Mouse (Mus musculus): ENCODE results near the gene Ppargc1a.
A peak's percentile ranks its signal among the peaks of the same experiment; 100 is the strongest.

The Ppargc1a gene

DNA sequence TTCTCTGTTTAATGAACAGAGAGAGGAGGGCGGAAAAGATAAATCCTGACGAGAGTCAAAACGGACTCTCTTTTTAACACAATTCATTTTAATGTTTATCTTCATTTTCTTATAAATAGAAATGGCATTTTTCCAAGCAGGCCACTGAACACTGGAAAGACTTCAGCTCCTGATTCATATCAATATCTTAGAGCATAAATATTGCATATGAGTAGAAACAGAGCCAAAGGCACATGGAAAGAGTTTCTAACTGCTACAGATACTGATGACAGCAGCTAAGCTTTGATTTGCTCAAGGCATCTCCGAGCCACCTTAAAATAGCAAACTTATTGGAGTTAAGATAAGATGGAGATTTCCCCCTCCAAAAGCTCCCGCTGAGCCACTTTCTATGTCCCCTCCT, 14.3 kb downstream of the Ppargc1a start:
- DNase-seq (ENCODE audit: low spot score in 2 of 2), result no peak

DNA sequence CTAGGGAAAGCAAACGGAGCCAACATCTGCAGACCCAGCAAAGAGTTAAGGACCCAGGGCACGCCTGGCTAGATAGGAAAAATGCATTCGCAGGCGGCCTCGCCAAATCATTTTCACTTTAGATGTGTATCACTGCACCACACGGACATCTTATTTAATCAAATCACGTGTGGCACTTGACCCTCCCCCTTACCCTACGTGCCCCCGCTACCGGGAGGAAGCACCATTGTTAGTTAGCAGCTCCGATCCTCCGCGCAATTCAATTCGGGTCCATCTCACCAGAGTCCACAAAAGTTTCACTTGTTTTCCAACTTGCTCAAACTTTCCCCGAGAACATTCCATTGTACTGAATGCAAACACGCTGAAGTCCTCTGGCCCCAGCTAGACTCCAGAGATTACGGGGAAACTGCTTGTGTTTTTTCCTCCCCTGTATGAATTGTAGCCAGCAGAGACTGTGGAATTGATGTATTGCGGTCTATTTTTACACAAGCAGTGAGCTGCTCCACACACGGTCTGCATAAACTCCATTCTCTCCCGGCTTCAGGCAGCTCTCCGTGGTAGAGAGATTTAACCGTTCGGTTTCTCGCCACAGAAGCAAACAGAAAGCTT, 14.9 kb downstream of the Ppargc1a start:
- peak; percentile 47 to 49 for DNase-seq (ENCODE audit: low spot score in 2 of 2)

DNA sequence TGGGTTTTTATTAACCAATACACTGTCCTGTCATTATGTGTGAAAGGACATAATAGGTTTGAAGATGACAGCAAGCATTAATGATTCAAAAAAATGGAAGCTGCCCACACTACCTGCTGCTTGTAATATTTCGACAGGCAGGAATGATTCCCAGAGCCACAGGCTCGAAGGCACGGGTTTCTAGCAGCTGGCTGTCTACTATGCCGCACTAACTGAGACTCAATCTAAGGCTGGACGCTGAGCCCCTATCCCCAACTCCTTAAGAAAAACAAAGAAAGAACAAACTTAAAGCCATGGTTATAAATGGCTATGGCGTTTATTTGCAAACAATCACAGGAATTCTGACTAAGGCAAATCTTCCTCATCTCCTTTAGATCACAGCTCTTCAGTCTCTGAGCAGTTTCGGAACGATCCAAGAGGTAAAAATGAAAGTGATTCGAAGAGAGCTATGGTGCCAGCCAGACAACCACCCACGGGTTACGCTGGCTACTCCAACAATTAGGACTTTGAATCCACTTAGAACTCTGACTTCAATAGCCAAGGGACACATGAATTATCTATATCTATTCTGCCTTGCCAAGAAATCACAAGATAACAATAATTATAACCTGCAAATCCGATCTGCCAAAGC, 15.6 kb downstream of the Ppargc1a start:
- peak in 1 of 2 experiments; percentile 28 for DNase-seq (ENCODE audit: low spot score in 2 of 2)

DNA sequence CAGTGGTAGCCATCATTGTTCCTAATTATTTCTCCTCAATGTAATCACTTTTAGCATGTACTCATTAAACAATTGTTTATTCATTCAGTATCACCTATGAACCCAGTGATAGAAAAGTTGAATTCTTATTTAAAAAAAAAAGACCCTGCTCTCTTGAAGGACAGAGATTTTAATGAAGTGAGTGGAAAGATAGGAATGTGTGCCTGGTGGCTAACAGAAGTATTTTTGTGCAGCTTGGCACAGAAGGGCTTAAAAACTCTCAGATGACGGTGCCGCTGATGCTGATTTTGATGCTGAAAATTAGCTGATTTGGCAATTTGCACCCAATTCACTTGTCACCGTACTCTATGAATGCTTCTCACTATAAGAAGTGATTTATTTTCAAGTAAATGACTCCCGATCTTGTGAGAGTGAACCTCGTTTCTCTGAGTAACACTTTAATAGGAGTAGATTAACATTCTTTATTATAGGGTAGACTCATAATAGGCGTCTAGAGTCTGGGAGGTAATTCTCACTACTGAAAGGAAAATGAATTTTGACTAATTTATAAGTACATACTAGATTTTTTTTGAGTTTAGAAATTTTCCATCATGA, 20.0 kb downstream of the Ppargc1a start:
- DNase-seq (ENCODE audit: low spot score in 2 of 2), result no peak

DNA sequence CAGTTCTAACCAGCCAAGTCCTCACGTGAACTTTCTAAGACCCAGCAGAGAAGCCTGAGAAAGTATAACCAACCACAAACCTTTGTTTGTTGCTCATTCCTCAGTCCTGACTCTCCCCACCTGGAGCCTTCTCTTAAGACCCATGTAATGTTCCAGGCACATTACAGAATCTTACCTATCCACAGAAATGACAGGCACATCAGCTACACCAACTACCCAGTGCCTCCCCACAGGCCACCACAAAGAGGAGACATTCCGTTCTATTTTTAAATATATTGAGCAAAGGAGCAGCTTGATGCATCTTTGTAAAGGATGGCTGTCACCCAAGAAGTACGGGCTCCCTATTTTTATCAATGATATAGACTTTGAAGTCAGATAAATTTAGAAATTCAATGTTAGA, 20.7 kb downstream of the Ppargc1a start:
- no peak for DNase-seq (ENCODE audit: low spot score in 2 of 2)

DNA sequence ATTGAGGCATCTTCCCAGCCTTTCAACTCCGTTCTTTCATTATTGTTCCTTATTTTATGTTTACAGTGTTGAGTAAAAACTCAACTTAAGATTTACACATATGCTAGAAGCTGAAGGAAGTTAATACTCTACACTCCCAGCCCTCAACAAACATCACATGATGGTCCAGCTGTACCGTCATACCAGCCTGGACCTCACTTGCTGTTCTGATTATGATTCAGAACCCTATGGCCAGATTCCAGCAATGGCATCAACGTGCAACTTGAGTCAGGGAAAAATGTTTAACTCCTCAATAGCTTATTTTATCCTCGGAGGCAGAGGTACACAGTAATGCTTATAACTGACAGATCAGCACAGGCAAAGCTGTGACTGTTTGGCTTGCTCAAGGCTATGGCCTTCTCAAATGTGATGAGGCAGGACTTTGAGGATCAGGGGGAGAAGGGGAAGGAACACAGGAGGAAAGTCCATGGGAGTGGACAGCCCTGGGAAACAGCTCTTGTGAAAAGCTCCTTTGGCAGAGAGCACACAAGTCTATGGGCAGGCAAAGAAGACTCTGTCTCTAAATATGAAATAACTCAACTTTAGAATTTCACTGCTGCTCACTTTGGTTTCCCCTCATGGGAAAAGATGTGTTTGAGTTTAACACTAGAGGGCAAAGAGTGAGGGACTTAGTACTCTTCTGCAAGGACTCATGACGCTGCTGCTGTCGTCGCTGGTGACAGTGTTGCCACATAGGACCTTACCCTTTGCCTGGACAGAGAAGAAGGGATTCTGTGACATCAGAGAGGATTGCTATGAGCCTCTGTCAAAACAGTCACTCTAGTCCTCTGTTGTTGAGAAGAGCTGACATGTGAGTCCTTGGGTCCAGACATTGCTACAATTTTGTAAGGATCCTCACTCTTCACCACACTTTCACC, 22.1 kb downstream of the Ppargc1a start:
- DNase-seq (ENCODE audit: low spot score in 2 of 2), result no peak

DNA sequence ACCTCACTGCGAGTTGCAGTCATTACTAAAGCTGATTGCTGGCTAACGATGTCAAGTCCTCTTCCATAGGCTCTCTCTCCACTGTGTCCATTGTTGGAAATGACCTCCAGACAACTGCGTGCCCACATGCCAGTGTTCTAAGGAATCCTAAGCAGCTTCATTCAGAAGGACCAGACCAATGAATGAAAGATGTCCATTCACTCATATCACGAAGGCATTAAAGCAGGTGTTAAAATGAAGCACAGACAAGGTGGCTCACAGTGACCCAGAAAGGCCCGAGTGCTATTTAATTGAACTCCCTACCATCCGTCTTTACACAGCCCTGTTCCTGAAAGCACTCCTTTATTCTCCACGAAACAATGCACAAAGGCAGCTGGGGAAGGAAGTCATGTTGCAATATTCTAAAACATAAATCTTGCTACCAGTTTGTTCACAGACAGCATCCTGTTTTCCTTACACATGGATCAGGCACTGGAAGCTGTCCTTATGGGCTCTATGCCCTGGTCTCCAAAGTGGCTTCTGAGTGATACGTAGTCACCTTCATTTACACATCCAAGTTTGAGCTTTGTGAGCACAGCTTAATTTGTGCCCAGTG, 23.3 kb downstream of the Ppargc1a start:
- no peak for DNase-seq (ENCODE audit: low spot score in 2 of 2)

DNA sequence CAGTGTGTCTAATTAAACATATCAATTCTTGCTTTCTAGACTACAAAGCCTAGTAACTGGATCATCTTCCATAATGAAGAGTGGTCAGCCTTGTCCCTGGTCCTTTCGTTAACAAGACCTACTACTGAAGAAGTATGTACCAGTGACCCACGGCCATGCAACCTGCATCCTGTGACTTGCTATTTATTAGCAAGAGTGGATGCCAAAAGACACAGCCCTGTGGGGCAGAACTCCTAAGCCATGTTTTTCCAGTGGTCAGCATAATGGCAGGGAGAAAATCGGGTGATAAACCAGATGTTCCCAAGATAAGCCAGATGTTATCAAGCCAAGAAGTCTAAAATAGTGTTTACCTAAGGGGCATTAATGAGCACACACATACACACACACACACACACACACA, 26.0 kb downstream of the Ppargc1a start:
- no peak for DNase-seq (ENCODE audit: low spot score in 2 of 2)

DNA sequence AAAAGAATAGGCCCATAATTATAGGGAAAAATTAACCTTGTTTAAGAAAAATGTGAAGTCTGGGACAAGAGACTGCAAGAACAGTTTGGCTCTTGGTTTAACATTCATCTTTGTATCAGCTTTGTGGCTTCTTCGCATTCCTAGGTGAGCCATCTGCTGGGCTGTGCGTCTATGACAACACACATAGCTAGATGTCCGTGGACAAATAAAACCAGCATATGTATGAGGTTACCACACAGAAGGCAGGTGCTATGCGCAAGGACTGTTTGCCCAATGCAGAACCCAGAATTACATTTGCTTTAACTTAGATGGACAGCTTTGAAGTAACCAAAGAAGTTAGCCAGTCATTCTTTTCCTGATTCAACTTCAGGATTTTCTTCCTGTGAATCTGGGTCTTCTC, 26.7 kb downstream of the Ppargc1a start:
- DNase-seq (ENCODE audit: low spot score in 2 of 2), result no peak

DNA sequence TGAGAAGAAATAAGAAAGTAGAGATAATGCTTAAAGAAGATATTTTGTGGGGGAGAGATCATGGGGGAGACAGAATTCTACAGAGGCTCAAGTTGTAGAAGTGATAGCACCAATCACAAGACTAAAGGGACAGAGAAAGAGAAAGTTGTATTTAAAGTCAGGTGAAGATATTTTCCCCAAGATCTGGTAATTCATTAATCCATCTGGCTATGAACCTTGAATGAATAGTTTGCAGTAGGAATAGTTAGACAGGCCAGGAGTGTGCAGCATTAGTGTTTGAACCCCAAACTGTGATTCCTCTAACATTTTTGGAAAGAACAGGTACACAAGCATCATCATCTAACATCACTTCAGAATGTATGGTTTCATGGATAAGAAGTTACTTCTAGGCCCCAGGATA, 28.0 kb downstream of the Ppargc1a start:
- no peak for DNase-seq (ENCODE audit: low spot score in 2 of 2)

DNA sequence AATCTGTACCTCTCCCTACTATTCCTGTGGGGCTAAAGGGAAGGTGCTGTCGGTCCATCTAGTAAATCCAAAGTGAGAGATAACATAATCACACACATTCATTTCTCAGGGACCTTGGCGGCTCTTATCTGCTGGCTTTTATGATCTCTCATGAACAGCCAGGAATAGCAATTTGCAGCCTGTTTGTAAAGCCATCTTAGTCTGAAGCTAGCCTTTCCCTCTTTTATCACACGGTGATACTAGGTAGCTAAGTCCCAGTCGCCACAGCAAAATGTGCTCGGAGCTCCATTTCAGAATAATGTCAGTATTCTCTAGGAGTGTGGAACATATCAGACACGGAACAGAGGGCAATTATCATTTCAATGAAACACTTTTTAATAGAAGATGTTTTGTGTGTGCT, 29.2 kb downstream of the Ppargc1a start:
- DNase-seq (ENCODE audit: low spot score in 2 of 2), result no peak

DNA sequence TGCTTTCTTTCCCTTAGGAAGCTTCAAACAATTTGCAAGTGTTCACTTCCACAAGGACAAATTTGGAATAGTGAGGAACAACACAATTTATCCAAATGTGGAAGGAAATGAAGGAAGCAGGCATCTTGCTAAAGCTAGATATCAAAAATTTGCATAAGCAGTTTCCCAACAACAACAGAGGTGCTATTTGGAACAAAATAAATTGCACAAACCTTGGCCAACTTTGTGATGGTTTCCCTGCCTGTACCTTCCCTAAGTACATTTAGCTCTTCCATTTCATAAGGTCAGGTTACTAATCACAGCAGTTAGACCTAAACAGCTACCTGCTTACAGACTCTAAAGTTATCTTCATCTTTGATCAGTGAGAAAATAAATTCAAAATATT, 29.9 kb downstream of the Ppargc1a start:
- no peak for DNase-seq (ENCODE audit: low spot score in 2 of 2)

DNA sequence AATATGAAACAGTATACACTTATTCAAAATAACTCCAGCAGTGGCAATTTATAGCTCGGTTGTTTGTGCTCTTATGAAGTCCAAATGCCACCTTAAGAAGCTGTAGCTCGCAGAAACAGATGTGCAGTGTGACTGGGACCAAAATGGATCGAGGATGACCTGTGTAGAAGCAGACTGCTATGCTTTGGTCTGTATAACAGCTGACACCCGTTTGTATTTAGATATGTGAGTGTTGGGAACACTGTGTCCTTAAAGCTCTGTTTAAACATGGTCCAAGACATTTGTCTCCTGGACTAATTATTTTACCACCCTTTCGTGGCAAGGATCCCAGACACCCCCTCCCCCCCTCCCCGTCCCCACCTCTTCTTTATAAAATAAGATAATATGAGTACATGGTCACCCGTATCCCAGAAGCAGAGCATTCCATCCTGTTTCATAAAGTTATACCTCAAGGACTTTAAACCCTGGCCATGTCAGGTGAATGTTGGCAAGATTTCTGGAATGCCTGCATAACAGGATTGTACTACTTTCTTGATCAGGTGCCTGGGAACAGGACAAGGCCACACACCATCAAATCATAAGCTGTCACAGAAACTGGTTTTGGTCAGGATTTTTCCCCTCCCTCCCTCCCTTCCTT, 30.4 kb downstream of the Ppargc1a start:
- DNase-seq (ENCODE audit: low spot score in 2 of 2), result no peak

DNA sequence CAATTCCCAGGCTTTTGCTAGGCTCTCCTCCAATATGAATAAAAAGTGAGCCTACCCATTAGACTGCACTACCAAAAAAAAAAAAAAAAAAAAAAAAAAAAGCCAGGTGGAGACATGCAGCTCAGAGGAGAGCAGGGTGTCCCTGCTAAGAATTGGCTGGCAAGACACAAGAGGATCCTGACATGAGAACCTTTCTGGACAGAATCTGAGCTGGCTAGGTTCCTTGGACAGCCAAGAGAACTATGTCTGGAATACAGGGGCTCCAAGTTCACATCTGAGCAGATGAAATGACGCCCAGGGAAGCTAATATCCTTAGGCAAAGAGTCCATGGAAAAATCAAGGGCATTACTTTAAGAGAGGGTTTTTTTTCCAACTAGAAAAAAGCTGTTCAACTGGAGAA, 33.1 kb downstream of the Ppargc1a start:
- no peak for DNase-seq (ENCODE audit: low spot score in 2 of 2)

DNA sequence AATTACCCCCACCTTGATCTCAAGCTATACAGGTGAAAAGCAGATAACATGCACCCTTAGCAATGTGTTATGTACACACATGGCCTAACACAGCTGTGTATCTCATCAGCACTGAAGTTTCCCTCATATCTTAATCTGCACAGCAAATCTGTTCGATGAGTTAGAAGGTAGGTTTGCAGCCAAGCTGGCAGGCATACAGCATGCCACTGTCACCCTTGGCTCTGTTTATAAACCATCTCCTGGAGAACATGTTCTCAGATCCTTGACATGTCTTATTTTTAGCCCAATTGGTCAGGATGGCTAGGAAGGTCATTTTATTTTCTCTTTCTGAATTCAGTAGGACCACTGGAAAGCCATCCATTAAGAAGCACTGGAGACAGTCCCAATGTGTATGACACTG, 36.2 kb downstream of the Ppargc1a start:
- no peak for DNase-seq (ENCODE audit: low spot score in 2 of 2)

DNA sequence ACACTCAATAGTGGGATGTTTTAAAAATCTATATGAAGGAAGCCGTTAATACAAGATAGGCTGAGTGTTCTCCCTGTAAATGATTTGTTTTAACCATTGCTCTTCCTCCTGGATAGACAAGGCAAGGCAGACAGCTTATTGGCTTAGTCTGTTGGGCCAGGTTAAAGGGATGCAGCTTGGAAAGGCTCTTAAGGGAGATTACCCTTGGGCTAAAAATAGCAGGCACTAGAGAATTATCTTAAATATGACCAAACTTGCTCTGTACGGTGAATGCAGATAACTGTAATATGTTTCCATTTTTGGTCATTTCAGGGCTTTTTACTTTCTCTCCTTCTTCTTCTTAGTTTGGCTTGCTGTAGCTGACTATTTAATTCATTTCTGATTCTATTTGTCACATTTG, 38.1 kb downstream of the Ppargc1a start:
- no peak for DNase-seq (ENCODE audit: low spot score in 2 of 2)

DNA sequence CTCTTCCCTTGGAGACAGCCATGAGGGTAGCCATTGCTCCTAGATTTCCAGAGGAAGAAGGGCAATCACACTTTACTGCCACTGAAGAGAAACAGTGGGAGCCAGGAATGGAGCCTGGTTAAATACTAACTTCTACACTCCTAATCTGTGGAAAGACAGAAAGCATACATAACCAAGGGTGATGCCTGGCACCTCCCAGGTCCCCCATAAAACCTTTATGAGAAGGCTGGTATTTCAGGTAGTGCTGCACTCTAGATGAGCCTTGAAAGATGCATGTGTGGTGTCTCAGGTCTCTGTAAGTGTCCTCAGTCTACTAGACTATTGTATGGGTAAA, 39.4 kb downstream of the Ppargc1a start:
- no peak for DNase-seq (ENCODE audit: low spot score in 2 of 2)

DNA sequence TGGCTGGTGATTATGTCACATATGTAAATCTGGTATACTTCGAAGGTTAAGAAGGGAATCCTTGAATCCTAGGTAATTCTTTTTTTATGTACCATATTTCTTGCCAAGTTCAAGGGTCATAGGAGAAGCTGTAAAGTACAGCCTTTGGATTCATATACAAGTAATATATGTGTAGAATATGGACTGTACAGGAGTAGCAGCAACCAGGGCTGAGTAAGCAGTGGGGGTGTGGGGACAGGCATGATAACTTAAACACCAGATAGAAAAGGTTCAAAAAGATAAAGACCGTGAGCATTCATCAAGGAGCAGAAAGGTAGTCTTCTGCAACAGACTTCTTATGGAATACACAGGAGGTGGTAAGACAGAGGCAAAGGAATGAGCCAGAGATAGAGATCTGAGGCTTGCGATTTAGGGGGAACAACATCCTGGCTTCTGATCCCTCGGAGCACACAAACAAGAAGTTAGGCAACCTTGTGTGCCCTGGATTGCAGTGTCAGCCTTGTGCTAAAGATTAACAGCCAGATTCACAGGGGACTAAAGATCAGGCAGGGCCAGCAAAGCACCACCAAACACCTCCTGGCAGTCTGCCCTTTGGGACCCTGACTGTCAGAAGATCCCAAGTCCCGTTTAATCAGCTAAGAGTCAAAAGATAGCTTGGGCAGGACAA, 39.9 kb downstream of the Ppargc1a start:
- no peak for DNase-seq (ENCODE audit: low spot score in 2 of 2)

DNA sequence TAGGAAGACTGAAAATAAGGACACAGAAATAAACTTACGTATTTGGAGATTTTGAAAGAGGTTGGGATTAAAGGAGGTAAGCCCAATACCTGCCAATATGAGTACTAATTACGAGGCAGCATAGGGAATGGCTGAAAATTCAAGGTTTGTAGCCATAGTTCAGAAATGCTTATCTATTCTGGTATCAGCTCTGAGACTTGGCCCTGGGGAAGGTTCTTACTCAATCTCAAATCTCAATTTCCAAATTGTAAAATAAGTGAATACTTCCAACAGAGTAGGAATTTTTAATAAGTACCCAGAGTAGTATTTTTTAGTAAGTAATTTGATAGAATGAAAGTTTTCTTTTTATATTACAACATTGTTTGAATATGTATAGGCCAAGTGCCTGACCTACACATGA, 41.7 kb downstream of the Ppargc1a start:
- DNase-seq (ENCODE audit: low spot score in 2 of 2), result no peak

DNA sequence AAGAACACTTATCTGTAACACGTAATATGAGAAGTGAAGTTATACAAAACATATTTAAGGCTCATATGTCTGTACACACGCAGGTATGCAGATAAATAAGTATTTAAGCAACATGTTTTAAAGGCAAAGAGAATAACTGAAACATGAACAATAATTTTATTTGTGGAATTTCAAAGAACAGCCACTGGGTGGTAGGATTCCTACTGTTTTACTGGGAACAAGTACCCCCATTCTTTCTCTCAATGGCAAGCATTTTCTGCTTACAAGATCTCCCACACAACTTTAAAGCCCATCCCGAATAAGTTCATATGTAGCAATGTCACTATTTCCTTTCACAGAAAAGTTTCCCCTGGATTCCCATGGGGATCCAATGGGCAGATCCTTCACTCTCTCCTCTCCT, 46.7 kb downstream of the Ppargc1a start:
- no peak for DNase-seq (ENCODE audit: low spot score in 2 of 2)

DNA sequence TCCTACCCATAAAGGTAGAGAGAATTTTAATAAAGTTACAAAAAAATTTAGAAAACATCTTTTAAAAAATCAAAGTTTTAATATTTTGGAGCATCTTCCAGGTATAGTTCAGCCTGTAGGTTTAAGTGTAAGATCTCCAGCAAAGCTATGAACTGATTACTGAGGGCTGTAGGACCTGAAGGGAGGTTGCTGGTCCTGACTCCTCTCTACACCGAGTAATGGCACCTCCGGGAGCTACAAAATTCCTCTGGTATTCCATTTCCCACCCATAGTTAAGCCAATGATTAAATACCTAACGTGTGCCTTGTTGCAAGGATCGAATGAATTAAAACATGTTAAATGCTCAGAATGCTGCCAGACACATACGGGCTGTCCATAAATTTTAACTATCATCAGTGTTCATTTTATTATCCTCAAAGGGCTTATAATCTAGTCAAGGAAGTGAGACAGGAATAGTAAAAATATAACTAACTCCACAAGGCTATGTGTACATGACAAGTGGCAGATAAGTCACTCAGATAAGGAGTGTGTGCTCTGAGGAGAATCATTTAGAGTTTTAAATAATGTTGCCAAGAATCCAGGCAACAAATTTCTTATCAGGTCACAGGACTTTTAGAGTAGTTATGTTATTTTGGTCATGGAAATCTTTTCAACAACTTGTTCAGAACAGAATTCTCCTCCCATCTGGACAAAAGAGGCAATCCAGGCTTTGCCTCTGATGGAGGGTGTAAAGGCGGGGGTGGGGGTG, 49.9 kb downstream of the Ppargc1a start:
- DNase-seq (ENCODE audit: low spot score in 2 of 2), result no peak
